Mouse (Mus musculus): ENCODE measurements around the gene Agmo. TPM values are rescaled to one million over a fixed set of nuclear protein-coding genes. Genes with fewer than 3 reads are reported as not detected.

Gene Agmo
- polyA plus RNA-seq (2014; fragmentation: Nextera tagmentation; extraction: Ambion mirVana): 0.25 and 0.67 TPM in 2 replicates

DNA sequence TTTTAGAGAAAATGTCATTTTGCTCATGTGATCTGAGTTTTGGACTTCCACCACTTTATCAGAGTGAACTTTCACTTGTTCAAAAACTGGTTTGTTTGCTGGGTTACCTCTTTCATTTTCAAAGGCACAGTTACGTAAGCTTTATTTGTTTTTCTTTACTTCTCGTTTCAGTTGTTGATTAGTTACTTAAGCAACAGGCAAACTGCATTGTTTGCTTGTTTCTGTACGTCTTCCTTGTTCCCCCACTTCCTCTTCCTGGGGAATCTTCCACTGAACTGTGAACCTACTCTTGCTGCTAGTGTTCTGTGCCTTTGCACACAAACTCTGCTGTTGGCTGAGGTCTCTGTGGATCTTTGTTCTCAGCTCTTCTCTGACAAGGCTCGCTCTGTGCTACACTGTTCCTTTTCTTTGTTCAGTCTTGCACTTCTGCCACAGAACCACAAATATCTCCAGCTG, at the start of gene Agmo:
Agmo (plus strand) TSS at position 76 of the 456 bp plus-strand sequence.
- H3K27ac ChIP-seq (replicated peaks; ENCODE audit: low read depth, low read length): no peak within 1 kb of the TSS
- H3K4me1 ChIP-seq (ENCODE audit: control insufficient read depth, insufficient read depth, low read length): no peaks in the 10 kb centered on the region
- no peak within 1 kb of the TSS for H3K4me3 ChIP-seq (ENCODE audit: low read depth, low read length)
- WGBS: 55% methylated on average over 4 of the region's 4 CpGs
- no peaks in the 10 kb centered on the region for H3K36me3 ChIP-seq (replicated peaks; ENCODE audit: control insufficient read depth, insufficient read depth, low read depth, low read length)
- ATAC-seq (replicated peaks; ENCODE audit: insufficient number of reproducible peaks, low FRiP score, low TSS enrichment, low read depth): no peak
- no peaks in the 10 kb centered on the region for H3K27me3 ChIP-seq (ENCODE audit: control insufficient read depth, insufficient read depth, low read length)
- H3K9ac ChIP-seq (replicated peaks; ENCODE audit: low read length): no peak within 1 kb of the TSS
- no peak for DNase-seq (ENCODE audit: low spot score)
- H3K9me3 ChIP-seq (replicated peaks; ENCODE audit: control insufficient read depth, low read length): no peaks in the 10 kb centered on the region
- no peak within 1 kb of the TSS for H3K4me2 ChIP-seq (ENCODE audit: low read depth, low read length)

DNA sequence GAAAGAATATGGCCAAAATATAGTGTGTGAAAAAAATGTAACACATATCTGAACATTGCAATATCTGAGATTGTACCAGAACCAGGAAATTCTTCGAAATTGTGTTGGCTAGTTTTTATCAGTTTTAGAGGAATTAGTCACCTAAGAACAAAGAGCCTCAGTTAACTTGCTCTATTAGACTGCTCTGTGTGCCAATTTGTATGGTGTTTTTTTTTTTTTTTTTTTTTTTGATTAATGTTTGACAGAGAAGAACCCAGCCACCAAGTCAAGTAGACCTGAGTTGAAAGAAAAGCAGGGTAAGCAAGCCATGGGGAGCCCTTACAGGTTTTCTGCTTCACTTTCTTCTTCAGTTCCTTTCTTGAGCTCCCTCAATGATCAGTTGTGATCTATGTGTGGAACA, 10.3 kb upstream of the Agmo start:
- no peaks in the 10 kb centered on the region for H3K4me1 ChIP-seq (ENCODE audit: control insufficient read depth, insufficient read depth, low read length)
- no peak overlapping the region for H3K27ac ChIP-seq (replicated peaks; ENCODE audit: low read depth, low read length)
- H3K9ac ChIP-seq (replicated peaks; ENCODE audit: low read length): no peak overlapping the region
- H3K27me3 ChIP-seq (ENCODE audit: control insufficient read depth, insufficient read depth, low read length): no peaks in the 10 kb centered on the region
- DNase-seq (ENCODE audit: low spot score): no peak
- H3K36me3 ChIP-seq (replicated peaks; ENCODE audit: control insufficient read depth, insufficient read depth, low read depth, low read length): no peaks in the 10 kb centered on the region
- no peaks in the 10 kb centered on the region for H3K9me3 ChIP-seq (replicated peaks; ENCODE audit: control insufficient read depth, low read length)
- 82% methylated on average over 1 of the region's 1 CpGs for WGBS
- H3K4me2 ChIP-seq (ENCODE audit: low read depth, low read length): no peak overlapping the region
- no peak overlapping the region for H3K4me3 ChIP-seq (ENCODE audit: low read depth, low read length)
- no peak for ATAC-seq (replicated peaks; ENCODE audit: insufficient number of reproducible peaks, low FRiP score, low TSS enrichment, low read depth)

DNA sequence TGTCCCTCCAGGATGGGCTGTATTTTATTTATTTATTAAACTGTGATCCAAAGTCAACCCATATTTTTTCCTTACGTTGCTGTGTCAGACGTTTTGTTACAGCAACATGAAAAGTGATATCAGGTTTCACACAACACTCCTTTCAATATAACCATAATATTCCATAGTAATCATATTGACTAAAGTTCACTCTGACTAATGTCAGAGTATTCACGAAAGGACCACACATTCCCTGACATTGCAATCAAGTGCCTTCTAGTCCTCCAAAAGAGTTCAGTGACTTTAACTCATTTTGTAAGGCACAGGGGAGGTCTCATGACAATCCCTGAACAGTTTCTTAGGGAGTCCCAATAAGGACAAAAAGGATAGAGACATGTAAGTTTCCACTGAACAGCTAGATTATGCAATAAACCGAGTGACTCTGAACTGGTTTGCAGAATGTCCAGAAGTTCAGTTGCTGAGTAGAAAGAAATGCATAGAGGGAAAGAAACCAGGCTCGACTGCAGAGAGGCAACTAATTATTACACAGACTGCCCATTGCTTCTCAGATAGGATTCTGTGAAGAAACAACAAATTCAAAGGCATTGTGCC, 371 bp upstream of the Agmo start:
- Histone ChIP-seq H3K4me3 (ENCODE audit: low read depth, low read length) (no peak overlapping the region), H3K27ac (replicated peaks; ENCODE audit: low read depth, low read length) (no peak overlapping the region), H3K27me3 (ENCODE audit: control insufficient read depth, insufficient read depth, low read length) (no peaks in the 10 kb centered on the region), H3K4me1 (ENCODE audit: control insufficient read depth, insufficient read depth, low read length) (no peaks in the 10 kb centered on the region), H3K4me2 (ENCODE audit: low read depth, low read length) (no peak overlapping the region), H3K9me3 (replicated peaks; ENCODE audit: control insufficient read depth, low read length) (no peaks in the 10 kb centered on the region), H3K9ac (replicated peaks; ENCODE audit: low read length) (no peak overlapping the region), H3K36me3 (replicated peaks; ENCODE audit: control insufficient read depth, insufficient read depth, low read depth, low read length) (no peaks in the 10 kb centered on the region)
- 68% methylated on average over 5 of the region's 5 CpGs for WGBS
- ATAC-seq (replicated peaks; ENCODE audit: insufficient number of reproducible peaks, low FRiP score, low TSS enrichment, low read depth) (no peak), DNase-seq (ENCODE audit: low spot score) (no peak)

- no peaks in the 10 kb centered on the region for H3K36me3 ChIP-seq (replicated peaks; ENCODE audit: control insufficient read depth, insufficient read depth, low read depth, low read length)
- H3K27me3 ChIP-seq (ENCODE audit: control insufficient read depth, insufficient read depth, low read length): no peaks in the 10 kb centered on the region
- 83% methylated on average over 3 of the region's 3 CpGs for WGBS
- H3K9me3 ChIP-seq (replicated peaks; ENCODE audit: control insufficient read depth, low read length): no peaks in the 10 kb centered on the region
- H3K9ac ChIP-seq (replicated peaks; ENCODE audit: low read length): no peak overlapping the region
- no peaks in the 10 kb centered on the region for H3K4me1 ChIP-seq (ENCODE audit: control insufficient read depth, insufficient read depth, low read length)
- no peak overlapping the region for H3K4me2 ChIP-seq (ENCODE audit: low read depth, low read length)
- DNase-seq (ENCODE audit: low spot score) (no peak), ATAC-seq (replicated peaks; ENCODE audit: insufficient number of reproducible peaks, low FRiP score, low TSS enrichment, low read depth) (no peak)
- H3K27ac ChIP-seq (replicated peaks; ENCODE audit: low read depth, low read length): no peak overlapping the region
- no peak overlapping the region for H3K4me3 ChIP-seq (ENCODE audit: low read depth, low read length)
Measured at GRCm38 (mm10) chr12:37242484-37242883, 1.0 kb downstream of the Agmo start.

DNA sequence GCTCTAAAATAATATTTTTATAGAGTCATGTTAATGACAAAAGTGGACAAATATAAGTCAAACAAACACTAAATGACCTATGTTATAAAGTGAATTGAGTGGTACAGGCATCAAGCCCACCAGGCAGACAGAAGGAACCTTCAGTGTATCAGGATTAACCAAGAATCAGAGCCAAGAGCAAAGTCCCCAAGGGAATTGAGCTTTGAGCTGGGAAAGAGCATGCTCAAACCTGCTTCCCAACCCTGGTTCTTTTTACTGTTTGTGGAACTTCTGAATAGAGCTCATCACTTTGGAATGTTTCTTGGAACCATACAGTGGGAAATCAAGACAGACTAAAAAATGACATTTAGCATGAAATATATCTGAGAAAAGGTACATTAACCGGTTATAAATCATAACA, 3.4 kb downstream of the Agmo start:
- Histone ChIP-seq H3K27me3 (ENCODE audit: control insufficient read depth, insufficient read depth, low read length) (no peaks in the 10 kb centered on the region), H3K9me3 (replicated peaks; ENCODE audit: control insufficient read depth, low read length) (no peaks in the 10 kb centered on the region), H3K4me2 (ENCODE audit: low read depth, low read length) (no peak overlapping the region), H3K36me3 (replicated peaks; ENCODE audit: control insufficient read depth, insufficient read depth, low read depth, low read length) (no peaks in the 10 kb centered on the region), H3K27ac (replicated peaks; ENCODE audit: low read depth, low read length) (no peak overlapping the region), H3K4me1 (ENCODE audit: control insufficient read depth, insufficient read depth, low read length) (no peaks in the 10 kb centered on the region), H3K4me3 (ENCODE audit: low read depth, low read length) (no peak overlapping the region), H3K9ac (replicated peaks; ENCODE audit: low read length) (no peak overlapping the region)
- 89% methylated on average over 1 of the region's 1 CpGs for WGBS
- no peak for ATAC-seq (replicated peaks; ENCODE audit: insufficient number of reproducible peaks, low FRiP score, low TSS enrichment, low read depth)
- no peak for DNase-seq (ENCODE audit: low spot score)

- Histone ChIP-seq H3K4me1 (ENCODE audit: control insufficient read depth, insufficient read depth, low read length) (no peaks in the 10 kb centered on the region), H3K9me3 (replicated peaks; ENCODE audit: control insufficient read depth, low read length) (no peaks in the 10 kb centered on the region), H3K4me2 (ENCODE audit: low read depth, low read length) (no peak overlapping the region), H3K27ac (replicated peaks; ENCODE audit: low read depth, low read length) (no peak overlapping the region), H3K9ac (replicated peaks; ENCODE audit: low read length) (no peak overlapping the region), H3K36me3 (replicated peaks; ENCODE audit: control insufficient read depth, insufficient read depth, low read depth, low read length) (no peaks in the 10 kb centered on the region), H3K4me3 (ENCODE audit: low read depth, low read length) (no peak overlapping the region), H3K27me3 (ENCODE audit: control insufficient read depth, insufficient read depth, low read length) (no peaks in the 10 kb centered on the region)
- DNase-seq (ENCODE audit: low spot score): no peak
- ATAC-seq (replicated peaks; ENCODE audit: insufficient number of reproducible peaks, low FRiP score, low TSS enrichment, low read depth): no peak
- 90% methylated on average over 5 of the region's 5 CpGs for WGBS
Measured at GRCm38 (mm10) chr12:37251688-37252087, 10.2 kb downstream of the Agmo start.

GRCm38 (mm10) chr12:37257099-37257498, 15.7 kb downstream of the Agmo start:
- Histone ChIP-seq H3K27ac (replicated peaks; ENCODE audit: low read depth, low read length) (no peak overlapping the region), H3K9ac (replicated peaks; ENCODE audit: low read length) (no peak overlapping the region), H3K4me3 (ENCODE audit: low read depth, low read length) (no peak overlapping the region), H3K4me1 (ENCODE audit: control insufficient read depth, insufficient read depth, low read length) (no peaks in the 10 kb centered on the region), H3K27me3 (ENCODE audit: control insufficient read depth, insufficient read depth, low read length) (no peaks in the 10 kb centered on the region), H3K36me3 (replicated peaks; ENCODE audit: control insufficient read depth, insufficient read depth, low read depth, low read length) (no peaks in the 10 kb centered on the region), H3K9me3 (replicated peaks; ENCODE audit: control insufficient read depth, low read length) (no peaks in the 10 kb centered on the region), H3K4me2 (ENCODE audit: low read depth, low read length) (no peak overlapping the region)
- WGBS: 80% methylated on average over 2 of the region's 2 CpGs
- no peak for DNase-seq (ENCODE audit: low spot score)
- no peak for ATAC-seq (replicated peaks; ENCODE audit: insufficient number of reproducible peaks, low FRiP score, low TSS enrichment, low read depth)

DNA sequence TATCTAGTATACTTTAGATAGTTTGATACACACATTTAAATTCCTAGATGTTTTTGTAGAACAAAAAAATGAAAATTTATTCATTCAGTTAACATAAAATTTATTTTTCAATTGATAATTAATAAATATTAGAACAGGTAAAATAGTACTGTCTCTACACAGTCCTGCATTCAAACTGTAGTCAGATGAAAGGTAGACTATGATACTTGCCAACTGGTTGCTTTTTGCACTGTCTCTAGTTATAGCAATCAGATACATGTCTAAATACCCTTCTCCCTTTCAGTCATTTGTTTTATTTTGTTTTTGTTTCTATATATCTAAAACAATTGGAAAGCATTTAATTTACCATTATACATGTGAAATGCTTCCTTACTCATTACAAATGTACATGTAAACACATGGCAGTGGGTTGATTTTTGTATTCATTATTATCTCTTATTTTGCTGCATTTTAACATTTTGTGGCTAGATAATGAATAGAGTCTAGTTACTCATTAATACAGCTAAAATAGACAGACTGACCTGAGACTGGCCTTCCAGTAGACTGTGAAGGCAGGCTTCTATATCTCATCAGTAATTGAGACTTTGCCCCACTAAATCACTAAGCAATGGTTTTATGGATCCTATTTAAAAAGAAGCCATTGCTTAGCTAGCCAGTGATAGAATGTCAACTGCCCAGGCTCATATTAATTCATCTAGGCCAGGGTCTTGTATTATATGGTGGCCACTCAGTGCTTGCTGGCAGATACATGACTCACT, 18.5 kb downstream of the Agmo start:
- H3K4me3 ChIP-seq (ENCODE audit: low read depth, low read length): no peak overlapping the region
- H3K4me2 ChIP-seq (ENCODE audit: low read depth, low read length): no peak overlapping the region
- DNase-seq (ENCODE audit: low spot score) (no peak), ATAC-seq (replicated peaks; ENCODE audit: insufficient number of reproducible peaks, low FRiP score, low TSS enrichment, low read depth) (no peak)
- H3K4me1 ChIP-seq (ENCODE audit: control insufficient read depth, insufficient read depth, low read length): no peaks in the 10 kb centered on the region
- no peak overlapping the region for H3K27ac ChIP-seq (replicated peaks; ENCODE audit: low read depth, low read length)
- no peaks in the 10 kb centered on the region for H3K36me3 ChIP-seq (replicated peaks; ENCODE audit: control insufficient read depth, insufficient read depth, low read depth, low read length)
- no peak overlapping the region for H3K9ac ChIP-seq (replicated peaks; ENCODE audit: low read length)
- H3K27me3 ChIP-seq (ENCODE audit: control insufficient read depth, insufficient read depth, low read length): no peaks in the 10 kb centered on the region
- no peaks in the 10 kb centered on the region for H3K9me3 ChIP-seq (replicated peaks; ENCODE audit: control insufficient read depth, low read length)

Measured in embryonic facial prominence, embryonic 11.5 days (tissue).